Mouse (Mus musculus): ENCODE data around the gene Syt7. TPM values are rescaled to one million over a fixed set of nuclear protein-coding genes. Genes with fewer than 3 reads are reported as not detected.
A peak's percentile ranks its signal among the peaks of the same experiment; 100 is the strongest.

The Syt7 gene
- polyA plus RNA-seq, 1 experiment from 2014 or later, result 3.0 TPM

DNA sequence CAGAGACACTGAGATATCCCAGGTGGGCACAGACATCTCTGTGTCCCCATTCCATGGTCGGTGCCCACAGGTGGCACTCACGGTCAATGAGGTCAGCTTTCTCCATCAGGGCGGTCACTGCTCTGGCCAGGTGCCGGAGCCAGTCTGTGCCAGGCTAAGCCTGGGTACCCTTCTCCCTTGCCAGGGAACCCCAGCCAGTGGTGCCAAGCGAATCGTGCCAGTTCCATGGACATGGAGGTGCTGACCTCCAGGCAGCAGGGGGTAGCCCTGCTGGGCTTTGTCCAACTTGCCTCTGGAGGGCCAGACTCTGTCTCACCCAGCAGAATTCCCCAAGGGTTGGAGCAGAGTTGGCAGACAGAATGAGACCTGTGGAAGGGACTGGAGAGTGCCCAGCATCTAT is 4.6 kb downstream of the Syt7 start:
- 89% methylated on average over 6 of the region's 6 CpGs for WGBS
- H3K9me3 ChIP-seq (ENCODE audit: control insufficient read depth, low read length), result no peaks in the 10 kb centered on the region
- no peak overlapping the region for H3K27ac ChIP-seq (ENCODE audit: low read depth, low read length)
- peaks cover 16% of the 10 kb centered on the region for H3K4me1 ChIP-seq (ENCODE audit: control insufficient read depth, insufficient read depth, low read length)
- DNase-seq (ENCODE audit: low spot score, missing footprints) (no peak), ATAC-seq (ENCODE audit: low FRiP score) (no peak)
- no peak overlapping the region for H3K4me2 ChIP-seq
- peaks cover 9% of the 10 kb centered on the region for H3K27me3 ChIP-seq (ENCODE audit: control insufficient read depth, insufficient read depth, low read length)
- H3K36me3 ChIP-seq (ENCODE audit: control insufficient read depth, insufficient read depth, low read length), result no peaks in the 10 kb centered on the region
- no peak overlapping the region for H3K4me3 ChIP-seq (ENCODE audit: low read depth, low read length)
- H3K9ac ChIP-seq (ENCODE audit: low read length), result no peak overlapping the region

DNA sequence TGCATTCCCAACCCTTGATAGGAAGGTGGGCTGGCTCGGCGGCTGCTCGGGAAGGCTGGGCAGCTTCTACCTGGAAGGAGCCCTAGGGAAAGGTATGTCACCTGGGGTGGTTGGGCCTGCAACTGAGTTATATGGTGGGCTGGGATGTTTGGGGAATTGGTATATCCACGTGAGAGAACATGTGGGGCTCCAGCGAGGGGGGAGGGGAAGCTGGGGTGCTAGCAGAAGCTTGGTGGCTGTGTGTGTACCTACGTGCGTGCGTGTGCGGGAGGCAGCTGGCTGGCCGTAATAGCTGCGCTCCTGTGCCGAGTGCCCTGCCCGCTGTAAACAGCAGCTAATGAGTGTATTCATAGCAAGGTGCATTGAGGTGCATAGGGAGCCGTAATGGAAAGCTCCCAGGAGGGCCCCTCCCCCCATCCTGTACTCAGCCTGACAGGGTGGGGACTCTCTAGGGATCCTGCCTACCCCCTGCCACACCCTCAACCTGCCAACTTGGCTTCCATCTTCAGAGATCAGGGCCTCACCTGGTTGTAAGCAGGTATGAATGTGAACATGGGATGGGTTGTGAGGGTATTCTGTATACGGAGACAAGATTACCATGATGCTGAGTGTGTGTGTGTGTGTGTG is 5.1 kb downstream of the Syt7 start:
- H3K9me3 ChIP-seq (ENCODE audit: control insufficient read depth, low read length), result no peaks in the 10 kb centered on the region
- no peak overlapping the region for H3K4me2 ChIP-seq
- H3K9ac ChIP-seq (ENCODE audit: low read length), result no peak overlapping the region
- no peak overlapping the region for H3K27ac ChIP-seq (ENCODE audit: low read depth, low read length)
- no peak overlapping the region for H3K4me3 ChIP-seq (ENCODE audit: low read depth, low read length)
- H3K4me1 ChIP-seq (ENCODE audit: control insufficient read depth, insufficient read depth, low read length), result peaks cover 16% of the 10 kb centered on the region
- ATAC-seq (ENCODE audit: low FRiP score) (no peak), DNase-seq (ENCODE audit: low spot score, missing footprints) (no peak)
- WGBS, result 83% methylated on average over 15 of the region's 15 CpGs
- H3K27me3 ChIP-seq (ENCODE audit: control insufficient read depth, insufficient read depth, low read length), result peaks cover 9% of the 10 kb centered on the region
- H3K36me3 ChIP-seq (ENCODE audit: control insufficient read depth, insufficient read depth, low read length), result no peaks in the 10 kb centered on the region

DNA sequence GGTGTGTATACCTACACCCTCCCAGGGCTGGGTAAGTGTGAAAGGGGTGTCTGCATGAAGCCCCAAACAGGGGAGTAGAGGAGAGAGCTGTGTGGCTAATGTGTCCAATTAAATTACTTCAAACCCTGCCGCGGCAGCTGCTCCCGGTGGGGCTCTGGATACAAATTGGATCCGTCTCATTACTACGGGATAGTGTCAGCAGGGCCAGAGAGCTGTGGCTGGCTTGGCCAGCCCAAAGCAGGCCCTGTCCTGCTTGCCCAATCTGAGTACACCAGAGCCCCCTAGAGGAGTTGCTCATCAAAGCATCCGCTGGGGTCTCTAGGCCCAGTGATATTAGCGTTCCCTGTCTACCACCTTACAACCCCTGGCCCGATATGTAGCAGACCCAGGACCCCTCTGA is 6.3 kb downstream of the Syt7 start:
- H3K9ac ChIP-seq (ENCODE audit: low read length), result no peak overlapping the region
- peaks cover 10% of the 10 kb centered on the region for H3K4me1 ChIP-seq (ENCODE audit: control insufficient read depth, insufficient read depth, low read length)
- ATAC-seq (ENCODE audit: low FRiP score), result peak; percentile 78
- H3K36me3 ChIP-seq (ENCODE audit: control insufficient read depth, insufficient read depth, low read length), result no peaks in the 10 kb centered on the region
- H3K27ac ChIP-seq (ENCODE audit: low read depth, low read length), result peak overlapping the region; percentile 1; the same call in 1 of the 2 replicates
- 14% methylated on average over 8 of the region's 8 CpGs for WGBS
- peak; percentile 93 for DNase-seq (ENCODE audit: low spot score, missing footprints)
- no peak overlapping the region for H3K4me3 ChIP-seq (ENCODE audit: low read depth, low read length)
- no peaks in the 10 kb centered on the region for H3K9me3 ChIP-seq (ENCODE audit: control insufficient read depth, low read length)
- no peak overlapping the region for H3K4me2 ChIP-seq
- peaks cover 5% of the 10 kb centered on the region; the same call in 1 of the 2 replicates for H3K27me3 ChIP-seq (ENCODE audit: control insufficient read depth, insufficient read depth, low read length)

DNA sequence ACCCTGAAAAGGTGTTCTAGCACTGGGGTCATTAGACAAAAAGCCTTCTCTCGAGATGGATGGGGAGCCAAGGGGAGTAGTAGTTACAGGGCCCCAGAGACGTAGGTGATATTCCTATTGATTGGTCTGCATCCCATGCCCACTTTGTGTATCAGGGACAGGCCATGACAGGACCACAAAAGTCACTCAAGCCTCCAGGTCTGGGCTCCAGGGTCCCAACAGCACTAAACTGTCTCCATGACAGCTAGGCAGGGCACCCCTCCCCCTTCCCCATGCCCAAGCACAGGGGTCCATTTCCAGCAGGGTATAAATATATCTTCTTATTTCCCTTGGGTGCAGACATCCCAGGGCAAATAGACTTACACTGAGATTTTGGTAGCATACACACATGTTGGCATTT is 8.1 kb downstream of the Syt7 start:
- no peak for ATAC-seq (ENCODE audit: low FRiP score)
- Histone ChIP-seq H3K4me2 (no peak overlapping the region), H3K9me3 (ENCODE audit: control insufficient read depth, low read length) (no peaks in the 10 kb centered on the region), H3K36me3 (ENCODE audit: control insufficient read depth, insufficient read depth, low read length) (no peaks in the 10 kb centered on the region), H3K27ac (ENCODE audit: low read depth, low read length) (no peak overlapping the region), H3K4me3 (ENCODE audit: low read depth, low read length) (no peak overlapping the region), H3K27me3 (ENCODE audit: control insufficient read depth, insufficient read depth, low read length) (no peaks in the 10 kb centered on the region), H3K4me1 (ENCODE audit: control insufficient read depth, insufficient read depth, low read length) (peaks cover 5% of the 10 kb centered on the region), H3K9ac (ENCODE audit: low read length) (no peak overlapping the region)
- DNase-seq (ENCODE audit: low spot score, missing footprints), result no peak
- 84% methylated on average over 2 of the region's 2 CpGs for WGBS

DNA sequence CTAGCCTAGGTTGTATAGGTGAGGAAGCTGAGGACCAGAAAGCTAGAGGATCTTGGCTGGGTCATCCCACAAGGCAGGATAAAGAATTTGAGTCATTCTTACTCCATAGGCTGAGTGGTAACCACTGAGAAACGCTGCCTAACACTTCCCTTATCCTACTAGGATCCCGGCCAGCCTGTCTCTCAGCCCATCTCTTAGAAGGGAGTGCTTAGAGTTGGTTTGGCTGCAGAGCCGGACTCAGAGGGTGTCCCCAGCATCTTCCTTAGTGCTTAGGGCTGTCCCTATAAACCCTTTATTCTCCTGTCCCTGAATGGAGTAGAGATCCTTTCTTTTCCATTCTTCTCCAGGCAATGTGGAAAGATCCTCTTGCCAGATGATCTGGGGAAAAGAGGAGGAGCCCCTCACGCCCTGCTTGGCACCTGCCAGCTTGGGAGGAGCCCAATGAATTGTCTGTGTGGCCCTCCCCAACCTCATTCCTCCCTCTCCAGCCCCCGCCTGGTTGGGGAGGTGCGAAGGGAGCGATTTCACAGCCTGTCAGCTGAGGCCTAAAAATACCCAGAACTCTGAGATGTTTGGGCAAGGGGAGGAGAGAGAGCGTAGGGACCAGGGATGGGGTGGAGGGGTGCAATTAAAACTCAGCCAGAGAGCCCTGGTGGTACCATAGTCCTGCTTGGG is 8.7 kb downstream of the Syt7 start:
- no peaks in the 10 kb centered on the region for H3K9me3 ChIP-seq (ENCODE audit: control insufficient read depth, low read length)
- peaks cover 4% of the 10 kb centered on the region; the same call in 1 of the 2 replicates for H3K4me1 ChIP-seq (ENCODE audit: control insufficient read depth, insufficient read depth, low read length)
- H3K9ac ChIP-seq (ENCODE audit: low read length), result no peak overlapping the region
- ATAC-seq (ENCODE audit: low FRiP score), result no peak
- H3K27ac ChIP-seq (ENCODE audit: low read depth, low read length), result no peak overlapping the region
- H3K36me3 ChIP-seq (ENCODE audit: control insufficient read depth, insufficient read depth, low read length), result no peaks in the 10 kb centered on the region
- H3K4me2 ChIP-seq, result no peak overlapping the region
- 45% methylated on average over 8 of the region's 8 CpGs for WGBS
- no peak overlapping the region for H3K4me3 ChIP-seq (ENCODE audit: low read depth, low read length)
- DNase-seq (ENCODE audit: low spot score, missing footprints), result no peak
- no peaks in the 10 kb centered on the region for H3K27me3 ChIP-seq (ENCODE audit: control insufficient read depth, insufficient read depth, low read length)

DNA sequence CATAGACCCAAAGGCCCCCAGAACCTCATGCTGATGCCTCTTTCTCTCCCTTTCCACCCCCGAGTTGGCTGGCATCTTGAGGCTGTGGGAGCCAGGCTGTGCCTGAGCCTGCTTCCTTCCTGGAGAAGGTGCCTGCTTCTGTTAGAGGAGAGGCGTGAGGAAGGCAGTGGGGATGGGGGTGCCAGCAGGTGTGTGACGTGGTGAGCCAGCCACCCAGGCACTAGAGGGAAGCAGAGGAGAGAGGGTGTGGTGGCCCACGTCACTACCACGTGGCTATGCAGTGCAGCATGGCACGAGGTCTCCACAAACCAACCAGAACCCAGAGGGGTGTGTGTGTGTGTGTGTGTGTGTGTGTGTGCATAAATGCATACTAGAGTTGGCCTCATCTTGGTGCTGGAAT is 9.4 kb downstream of the Syt7 start:
- DNase-seq (ENCODE audit: low spot score, missing footprints) (no peak), ATAC-seq (ENCODE audit: low FRiP score) (no peak)
- 86% methylated on average over 6 of the region's 6 CpGs for WGBS
- Histone ChIP-seq H3K27me3 (ENCODE audit: control insufficient read depth, insufficient read depth, low read length) (no peaks in the 10 kb centered on the region), H3K27ac (ENCODE audit: low read depth, low read length) (no peak overlapping the region), H3K9ac (ENCODE audit: low read length) (no peak overlapping the region), H3K4me2 (no peak overlapping the region), H3K4me3 (ENCODE audit: low read depth, low read length) (no peak overlapping the region), H3K9me3 (ENCODE audit: control insufficient read depth, low read length) (no peaks in the 10 kb centered on the region), H3K36me3 (ENCODE audit: control insufficient read depth, insufficient read depth, low read length) (no peaks in the 10 kb centered on the region), H3K4me1 (ENCODE audit: control insufficient read depth, insufficient read depth, low read length) (peaks cover 4% of the 10 kb centered on the region; the same call in 1 of the 2 replicates)

DNA sequence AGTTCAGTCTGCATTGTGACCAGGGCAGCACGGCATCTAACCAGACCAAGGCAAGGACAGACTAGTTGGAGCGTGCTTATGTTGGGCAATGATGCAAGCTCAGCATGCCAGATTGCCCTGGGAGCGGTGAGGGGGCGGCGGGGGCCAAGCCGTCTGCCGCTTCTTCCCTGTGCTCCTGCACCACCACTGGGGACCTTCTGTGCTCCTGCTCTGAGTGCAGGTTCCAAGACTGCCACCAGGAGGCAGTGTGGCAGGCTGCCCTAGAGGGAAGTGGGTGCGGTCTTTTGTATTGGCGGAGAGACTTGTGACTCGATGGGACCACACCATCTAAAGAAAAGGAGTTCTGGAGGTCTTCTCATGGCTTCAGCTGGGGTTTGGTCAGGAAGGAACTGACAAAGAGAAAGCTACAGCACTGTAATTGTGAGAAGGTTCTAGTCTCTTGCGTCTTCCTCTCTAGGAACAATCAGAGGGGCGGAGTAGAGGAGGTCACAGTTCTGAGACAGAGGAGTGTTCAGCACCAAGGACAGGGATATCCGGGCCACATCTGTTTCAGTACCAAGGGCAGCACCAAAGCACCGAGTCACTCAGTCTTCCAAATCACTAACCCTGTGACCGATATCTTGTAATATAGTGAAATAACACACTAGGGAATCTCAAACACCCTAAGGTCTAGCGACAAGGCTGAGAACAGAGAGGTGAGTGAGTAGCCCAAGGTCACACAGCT is 14.0 kb downstream of the Syt7 start:
- Histone ChIP-seq H3K36me3 (ENCODE audit: control insufficient read depth, insufficient read depth, low read length) (no peaks in the 10 kb centered on the region), H3K4me2 (no peak overlapping the region), H3K9ac (ENCODE audit: low read length) (no peak overlapping the region), H3K9me3 (ENCODE audit: control insufficient read depth, low read length) (no peaks in the 10 kb centered on the region), H3K27ac (ENCODE audit: low read depth, low read length) (no peak overlapping the region), H3K4me3 (ENCODE audit: low read depth, low read length) (no peak overlapping the region), H3K4me1 (ENCODE audit: control insufficient read depth, insufficient read depth, low read length) (0 out of 2 replicates have a peak, but pooled peaks cover 2% of the 10 kb centered on the region), H3K27me3 (ENCODE audit: control insufficient read depth, insufficient read depth, low read length) (no peaks in the 10 kb centered on the region)
- ATAC-seq (ENCODE audit: low FRiP score), result no peak
- 29% methylated on average over 16 of the region's 16 CpGs for WGBS
- DNase-seq (ENCODE audit: low spot score, missing footprints), result no peak

DNA sequence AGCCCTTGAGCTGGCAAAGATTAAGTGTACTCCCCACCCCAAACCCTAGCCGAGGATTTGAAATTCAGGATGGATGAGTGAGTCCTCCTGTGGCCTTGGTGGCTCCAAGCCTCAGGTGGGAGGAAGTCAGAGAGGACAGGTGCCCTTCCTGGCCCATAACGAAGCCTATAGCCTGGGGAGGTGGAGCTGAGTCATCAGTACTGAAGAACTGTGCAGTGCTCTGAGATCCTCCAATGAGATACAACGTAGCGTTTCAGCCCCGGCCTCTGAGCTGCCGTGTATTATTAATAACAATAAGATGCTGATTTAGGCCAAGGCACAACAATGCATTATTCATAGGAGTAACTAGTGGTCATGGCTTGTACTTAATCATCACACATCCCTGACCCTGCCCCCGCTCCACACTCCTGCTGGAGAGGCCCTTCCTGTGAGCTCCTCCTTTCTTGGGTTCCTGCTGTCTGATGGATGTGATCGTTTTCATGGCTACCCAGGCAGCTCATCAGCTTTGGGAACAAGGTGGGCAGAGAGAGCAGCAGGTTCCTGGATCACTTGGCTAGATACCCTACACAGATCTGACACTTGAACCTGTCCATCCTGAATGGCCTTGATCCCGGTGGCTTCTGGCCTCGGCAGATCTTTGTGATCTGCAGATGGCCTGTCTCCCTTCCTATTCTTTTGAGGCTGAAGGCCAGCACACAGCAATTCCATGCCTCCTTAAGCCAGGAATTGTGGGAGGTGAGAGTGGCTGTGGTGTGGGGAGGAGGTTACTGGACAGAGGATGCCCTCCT is 14.9 kb downstream of the Syt7 start:
- 0 out of 2 replicates have a peak, but pooled peaks cover 2% of the 10 kb centered on the region for H3K4me1 ChIP-seq (ENCODE audit: control insufficient read depth, insufficient read depth, low read length)
- no peaks in the 10 kb centered on the region for H3K36me3 ChIP-seq (ENCODE audit: control insufficient read depth, insufficient read depth, low read length)
- no peaks in the 10 kb centered on the region for H3K27me3 ChIP-seq (ENCODE audit: control insufficient read depth, insufficient read depth, low read length)
- no peak overlapping the region for H3K9ac ChIP-seq (ENCODE audit: low read length)
- WGBS, result 73% methylated on average over 10 of the region's 10 CpGs
- ATAC-seq (ENCODE audit: low FRiP score) (peak; percentile 41; the same call in 1 of the 2 replicates), DNase-seq (ENCODE audit: low spot score, missing footprints) (no peak)
- H3K27ac ChIP-seq (ENCODE audit: low read depth, low read length), result no peak overlapping the region
- no peak overlapping the region for H3K4me2 ChIP-seq
- no peaks in the 10 kb centered on the region for H3K9me3 ChIP-seq (ENCODE audit: control insufficient read depth, low read length)
- no peak overlapping the region for H3K4me3 ChIP-seq (ENCODE audit: low read depth, low read length)

Data from midbrain, embryonic 11.5 days (tissue).